Mouse (Mus musculus) liver, postnatal 0 days (tissue): ENCODE data around the gene Psmb7. TPM values are rescaled to one million over a fixed set of nuclear protein-coding genes. Genes with fewer than 3 reads are reported as not detected.

Experiments used
- ATAC-seq: fragments of 200-750 bp; cut with Nextera tagmentation; 2 replicates; pipeline ENCODE4 v1.8.0; 2017; ENCODE audit warnings: mild to moderate bottlenecking, moderate library complexity
- DNase-seq: peaks from one replicate; pipeline ENCODE4 v3.0.0-alpha.2; 2016
- H3K27ac ChIP-seq: fragments of 300-500 bp; sonication (generic); 2 replicates; pipeline ENCODE4 v1.5.1; 2014; ENCODE audit warnings: antibody characterized with exemption, moderate library complexity, mild to moderate bottlenecking, low read depth
- H3K27me3 ChIP-seq: fragments of 300-500 bp; sonication (generic); 2 replicates; pipeline ENCODE4 v1.6.1; 2014; ENCODE audit warnings: low read length, control low read depth, mixed read lengths; ENCODE audit not compliant: insufficient read depth
- H3K36me3 ChIP-seq: fragments of 300-500 bp; sonication (generic); replicated peaks from 2 replicates; pipeline ENCODE4 v1.6.1; 2014; ENCODE audit warnings: mild to moderate bottlenecking, control low read depth, low read length, moderate library complexity, mixed read lengths; ENCODE audit not compliant: insufficient read depth
- H3K4me1 ChIP-seq: fragments of 300-500 bp; sonication (generic); 2 replicates; pipeline ENCODE4 v1.6.1; 2014; ENCODE audit warnings: antibody characterized with exemption, mild to moderate bottlenecking, control low read depth; ENCODE audit not compliant: insufficient read depth
- H3K4me2 ChIP-seq: fragments of 300-500 bp; sonication (generic); 2 replicates; pipeline ENCODE4 v1.6.1; 2014; ENCODE audit warnings: low read depth, mild to moderate bottlenecking, low read length, moderate library complexity, mixed read lengths
- H3K4me3 ChIP-seq: fragments of 300-500 bp; sonication (generic); 2 replicates; pipeline ENCODE4 v1.5.1; 2014; ENCODE audit warnings: low read depth, low read length
- H3K9ac ChIP-seq: fragments of 300-500 bp; sonication (generic); replicated peaks from 2 replicates; pipeline ENCODE4 v1.6.1; 2014; ENCODE audit warnings: mild to moderate bottlenecking, moderate library complexity
- H3K9me3 ChIP-seq: fragments of 300-500 bp; sonication (generic); 2 replicates; pipeline ENCODE4 v1.6.1; 2016; ENCODE audit warnings: mild to moderate bottlenecking, control low read depth, low read length, mixed read lengths
- CTCF ChIP-seq: sonication (generic); IDR thresholded peaks from 2 replicates; pipeline ENCODE4 v1.5.1; 2016; ENCODE audit warnings: antibody characterized with exemption, low read depth
- EP300 ChIP-seq: IDR thresholded peaks from 2 replicates; pipeline ENCODE4 v1.6.1; 2016; ENCODE audit warnings: antibody characterized with exemption, low read depth, mild to moderate bottlenecking
- WGBS: fragments of 180-500 bp; shearing (Covaris S2); extraction: QIAGEN DNeasy Blood & Tissue Kit; methylation state at CpG from one replicate; pipeline ENCODE4 v1.1.7; 2014; ENCODE audit not compliant: insufficient replicate concordance; 5-methylcytosine and 5-hydroxymethylcytosine counted together
- microRNA-seq: library from miRNA; unstranded; fragments of <30 nt; microRNA quantifications from one replicate; pipeline ENCODE4, GENCODE M21; 2016
- polyA plus RNA-seq: library from polyadenylated mRNA; unstranded; fragments of >200 nt; fragmentation: Nextera tagmentation; extraction: Ambion mirVana; gene quantifications from 2 replicates; pipeline ENCODE4 v1.2.1, GENCODE M21; 2015

Gene Psmb7
- polyA plus RNA-seq, 1 experiment from 2014 or later: 120 TPM

DNA sequence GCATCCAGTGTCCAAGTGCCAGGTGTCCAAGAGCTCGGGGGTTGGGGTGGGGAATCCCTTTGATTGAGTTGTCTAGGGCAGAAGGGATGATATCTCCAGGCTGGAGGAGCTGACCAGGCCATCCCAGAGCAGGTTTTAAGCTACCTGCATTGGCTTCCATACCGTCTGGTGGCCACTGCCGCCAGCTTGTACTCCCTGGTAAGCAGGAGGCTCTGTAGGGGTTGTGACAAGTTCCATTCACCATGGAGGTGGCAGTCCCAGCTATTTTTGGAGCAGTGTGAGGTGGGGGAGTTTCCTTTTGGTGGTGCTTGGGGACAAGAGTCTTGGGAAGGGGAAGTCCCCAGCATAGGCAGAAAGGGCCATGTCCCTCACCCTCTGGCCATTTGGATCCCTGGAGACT lies 102.8 kb downstream of the Psmb7 start:
- Histone ChIP-seq H3K27ac (no peak overlapping the region), H3K36me3 (no peaks in the 10 kb centered on the region), H3K9ac (no peak overlapping the region), H3K27me3 (no peaks in the 10 kb centered on the region), H3K4me1 (peaks cover 67% of the 10 kb centered on the region), H3K4me3 (no peak overlapping the region), H3K9me3 (no peaks in the 10 kb centered on the region), H3K4me2 (no peak overlapping the region)
- no peak for DNase-seq
- no peak for ATAC-seq
- TF ChIP-seq CTCF: no peak
- no peak for TF ChIP-seq EP300
- WGBS: 70% methylated on average over 3 of the region's 3 CpGs

DNA sequence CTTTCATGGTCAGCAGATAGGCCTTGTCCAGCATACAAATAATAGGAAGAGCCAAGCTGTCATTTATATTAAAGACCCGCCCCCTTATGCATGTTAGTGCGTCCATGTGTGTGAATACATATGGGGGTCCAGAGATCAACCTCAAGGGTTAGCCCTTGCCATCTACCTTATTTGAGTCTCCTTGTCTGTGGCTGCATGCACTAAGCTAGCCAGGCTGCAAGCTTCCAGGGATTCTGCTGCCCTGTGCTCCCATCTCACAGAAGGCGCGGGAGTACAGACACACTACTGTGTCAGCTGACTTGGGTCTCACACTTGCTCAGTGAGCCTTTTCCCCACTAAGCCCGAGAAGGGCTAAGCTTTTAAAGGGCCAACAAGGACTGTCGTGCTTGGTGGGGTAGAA lies 103.2 kb downstream of the Psmb7 start:
- TF ChIP-seq CTCF (no peak), EP300 (no peak)

GRCm38 (mm10) chr2:38539677-38540076 lies 104.2 kb downstream of the Psmb7 start:
- no peak for TF ChIP-seq CTCF
- no peak for TF ChIP-seq EP300
- H3K9me3 ChIP-seq: no peaks in the 10 kb centered on the region
- no peaks in the 10 kb centered on the region for H3K27me3 ChIP-seq
- no peak overlapping the region for H3K4me2 ChIP-seq
- no peak for ATAC-seq
- H3K9ac ChIP-seq: peak overlapping the region; percentile 38; the same call in 1 of the 2 replicates
- DNase-seq: no peak
- 87% methylated on average over 9 of the region's 9 CpGs for WGBS
- H3K4me1 ChIP-seq: peaks cover 68% of the 10 kb centered on the region
- no peak overlapping the region for H3K27ac ChIP-seq
- no peaks in the 10 kb centered on the region for H3K36me3 ChIP-seq
- H3K4me3 ChIP-seq: no peak overlapping the region

More for the DNA sequence above, 103.2 kb downstream of the Psmb7 start:
- Histone ChIP-seq H3K4me3 (no peak overlapping the region), H3K4me2 (no peak overlapping the region), H3K27ac (no peak overlapping the region), H3K36me3 (no peaks in the 10 kb centered on the region), H3K9ac (no peak overlapping the region), H3K4me1 (peaks cover 67% of the 10 kb centered on the region), H3K27me3 (no peaks in the 10 kb centered on the region), H3K9me3 (no peaks in the 10 kb centered on the region)
- 76% methylated on average over 6 of the region's 6 CpGs for WGBS
- DNase-seq: no peak
- no peak for ATAC-seq

Small RNAs within 50 kb of the gene (microRNA-seq; reads per million reads assigned to microRNA genes)
- not detected for gene Gm27634

Other genes with a start within 250 kb of the Psmb7 start
- 30.6 and 39.7 TPM in 2 replicates for gene Nek6, start 132.4 kb downstream of the Psmb7 start, polyA plus RNA-seq
- not detected in 2 replicates for gene Nr5a1, start 70.5 kb upstream of the Psmb7 start, polyA plus RNA-seq